Mouse (Mus musculus) macrophage (primary cell): ENCODE measurements at regions not wholly inside any gene's neighbourhood (a gene's known extent, or its start where the extent isn't known, plus 50 kb on each side); places are given as distances from the start of the nearest gene placed in this dataset.

Source experiments
- H3K27ac ChIP-seq: fragments of 350-480 bp; formaldehyde crosslinking; 2 replicates; pipeline ENCODE4 v1.9.0; 2021
- H3K36me3 ChIP-seq: fragments of 350-480 bp; formaldehyde crosslinking; 2 replicates; pipeline ENCODE4 v1.9.0; 2021; ENCODE audit errors: inconsistent target
- H3K4me3 ChIP-seq: fragments of 350-480 bp; formaldehyde crosslinking; 2 replicates; pipeline ENCODE4 v1.9.0; 2021; ENCODE audit errors: inconsistent target
- H3K79me2 ChIP-seq: fragments of 350-480 bp; formaldehyde crosslinking; 2 replicates; pipeline ENCODE4 v1.9.0; 2021; ENCODE audit errors: inconsistent target
- WGBS: methylation state at CpG from one replicate; pipeline ENCODE4 v1.1.7; 2026; ENCODE audit warnings: inconsistent platforms; ENCODE audit not compliant: missing documents; 5-methylcytosine and 5-hydroxymethylcytosine counted together

DNA sequence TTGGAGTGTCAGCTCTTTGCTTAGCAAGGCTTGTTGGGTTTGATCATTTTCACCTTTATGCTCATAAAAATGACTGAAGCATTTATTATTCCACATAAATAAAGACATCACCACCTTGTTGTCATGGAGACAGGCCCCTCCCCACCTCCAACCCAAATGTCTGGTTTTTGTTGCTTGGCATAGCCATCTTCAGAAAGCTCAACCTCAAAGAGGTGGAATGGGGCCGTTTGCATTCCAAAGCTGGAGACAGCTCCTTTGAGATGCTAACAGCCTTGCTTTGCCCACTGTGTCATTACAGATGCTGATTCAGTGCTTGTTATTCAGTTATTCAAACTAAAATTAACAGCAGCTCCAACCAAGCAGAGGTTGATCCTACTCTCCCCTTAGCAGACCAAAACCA lies 51.9 kb upstream of the Lgalsl start:
- 91% methylated on average over 1 of the region's 1 CpGs for WGBS
- Histone ChIP-seq H3K36me3 (no peaks in the 10 kb centered on the region), H3K4me3 (no peak overlapping the region), H3K27ac (no peak overlapping the region), H3K79me2 (no peaks in the 10 kb centered on the region)

DNA sequence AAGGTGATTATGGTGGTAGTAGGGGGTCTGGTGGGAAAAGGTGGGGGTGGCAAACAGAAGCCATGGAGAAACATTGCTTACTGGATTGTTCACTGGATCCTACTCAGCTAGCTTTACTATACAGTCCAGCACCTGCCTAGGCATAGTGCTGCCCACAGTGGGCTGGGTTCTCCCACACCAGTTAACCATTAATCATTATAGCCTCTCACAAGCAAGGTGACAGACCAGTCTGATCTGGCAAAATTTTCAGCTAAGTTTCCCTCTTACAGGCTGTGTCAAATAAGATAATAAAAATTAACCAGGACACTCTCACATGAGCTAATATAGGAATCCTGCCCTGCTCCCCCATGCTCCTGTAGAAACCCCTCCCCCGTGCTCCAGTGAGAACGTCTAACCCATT lies 53.1 kb upstream of the Lgalsl start:
- H3K27ac ChIP-seq = no peak overlapping the region
- no peaks in the 10 kb centered on the region for H3K79me2 ChIP-seq
- H3K36me3 ChIP-seq = no peaks in the 10 kb centered on the region
- WGBS = 94% methylated on average over 2 of the region's 2 CpGs
- no peak overlapping the region for H3K4me3 ChIP-seq

DNA sequence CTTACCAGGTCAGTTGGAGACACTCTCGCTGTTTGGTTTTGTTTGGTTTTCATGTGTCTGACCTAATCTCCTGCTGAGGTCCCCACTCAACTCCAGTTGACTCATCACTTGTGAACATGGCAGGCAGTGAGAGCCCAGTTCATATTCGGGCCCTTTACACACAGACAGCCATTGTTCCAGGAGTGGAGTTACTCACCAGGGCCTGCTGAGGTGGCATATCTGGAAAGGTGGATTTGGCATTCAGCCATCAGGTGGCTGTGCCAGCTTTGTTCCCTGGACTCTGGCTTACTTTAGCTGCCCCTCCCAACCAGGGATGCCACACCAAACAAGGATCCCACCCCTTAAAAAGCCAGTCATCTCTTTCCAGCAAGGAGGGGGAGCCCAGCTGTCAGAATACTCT lies 56.2 kb upstream of the Lgalsl start:
- Histone ChIP-seq H3K27ac (no peak overlapping the region), H3K4me3 (no peak overlapping the region), H3K36me3 (no peaks in the 10 kb centered on the region), H3K79me2 (no peaks in the 10 kb centered on the region)
- 74% methylated on average over 2 of the region's 2 CpGs for WGBS

DNA sequence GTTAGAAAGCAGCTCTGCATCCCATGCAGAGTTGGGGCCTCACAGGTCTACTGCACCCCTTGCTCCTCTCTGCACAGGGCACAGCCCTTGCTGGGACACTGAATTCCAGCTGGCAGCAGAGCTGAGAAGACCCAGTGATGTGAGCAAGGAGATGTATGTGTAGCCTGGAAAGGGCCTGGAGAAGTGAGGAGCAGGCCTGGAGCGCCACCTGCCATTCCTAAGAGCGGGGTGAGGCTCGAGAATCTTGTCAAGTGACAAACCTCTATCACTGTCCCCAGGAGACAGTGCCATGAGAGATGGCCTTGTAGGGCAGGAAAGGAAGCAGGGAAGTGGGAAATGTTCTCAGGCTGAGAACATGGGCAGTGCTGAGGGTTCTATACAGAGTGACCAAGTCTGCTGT lies 59.6 kb upstream of the Lgalsl start:
- Histone ChIP-seq H3K36me3 (no peaks in the 10 kb centered on the region), H3K79me2 (no peaks in the 10 kb centered on the region), H3K27ac (no peak overlapping the region), H3K4me3 (no peak overlapping the region)
- 90% methylated on average over 3 of the region's 3 CpGs for WGBS

DNA sequence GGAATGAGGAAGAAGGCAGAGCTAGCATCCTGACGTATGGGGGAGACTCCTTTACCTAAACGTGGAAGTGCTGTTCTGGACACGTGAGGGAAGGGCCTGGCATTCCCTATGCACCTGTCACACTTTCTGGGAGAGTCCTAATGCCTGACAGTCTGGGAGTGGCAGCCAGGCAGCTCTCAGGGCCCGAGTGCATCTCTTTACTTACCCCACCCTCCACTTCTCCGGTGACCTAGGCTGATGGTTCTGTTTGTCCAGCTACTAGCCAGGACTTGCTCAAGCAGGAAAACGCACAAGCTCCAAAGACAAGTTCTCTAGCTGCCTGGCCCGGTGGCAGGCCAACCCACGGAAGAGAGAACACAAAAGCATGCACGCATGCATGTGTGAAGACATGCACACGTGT lies 60.9 kb upstream of the Lgalsl start:
- Histone ChIP-seq H3K4me3 (no peak overlapping the region), H3K36me3 (no peaks in the 10 kb centered on the region), H3K79me2 (no peaks in the 10 kb centered on the region), H3K27ac (no peak overlapping the region)
- 80% methylated on average over 10 of the region's 10 CpGs for WGBS

DNA sequence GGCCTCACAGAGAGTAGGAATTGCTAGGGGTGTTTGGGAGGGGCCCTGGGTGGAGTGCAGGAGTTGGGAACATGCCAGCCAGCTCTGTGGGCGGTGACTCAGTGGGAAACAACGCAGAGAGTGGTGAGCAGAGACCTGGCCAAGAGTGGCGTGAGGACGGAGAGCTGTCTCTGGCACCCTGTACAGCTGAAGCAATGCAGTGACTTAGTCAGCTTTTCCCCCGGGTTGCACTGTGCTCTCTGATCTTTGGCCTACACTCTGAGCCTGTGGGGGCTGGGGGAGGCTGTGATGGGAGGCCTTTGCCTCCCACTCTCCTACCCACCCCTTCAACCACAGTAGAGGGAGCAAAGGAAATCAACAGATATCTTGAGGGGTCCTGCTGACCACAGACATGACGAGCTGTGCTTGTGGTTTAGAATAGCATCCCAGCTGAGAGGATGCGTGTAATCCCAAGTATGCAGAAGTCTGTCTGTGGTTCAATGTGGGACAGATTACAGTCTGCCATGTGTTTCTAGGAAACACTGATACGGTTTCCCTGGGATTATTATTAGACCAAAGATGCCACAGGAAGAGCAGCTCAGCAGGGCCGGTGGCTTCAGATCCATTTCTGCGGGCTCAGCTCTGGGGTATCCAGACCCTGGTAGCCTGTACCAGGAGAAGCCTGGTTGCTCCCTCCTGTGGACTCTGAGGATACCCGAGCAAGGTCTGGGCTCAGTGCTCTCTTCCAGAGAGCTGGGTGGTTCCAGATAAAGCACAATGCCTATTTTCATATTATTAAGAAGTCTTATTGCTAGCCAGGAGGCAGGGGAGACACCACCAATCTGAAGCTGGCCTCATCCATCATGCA lies 65.6 kb upstream of the Lgalsl start:
- H3K4me3 ChIP-seq = no peak overlapping the region
- no peak overlapping the region for H3K27ac ChIP-seq

DNA sequence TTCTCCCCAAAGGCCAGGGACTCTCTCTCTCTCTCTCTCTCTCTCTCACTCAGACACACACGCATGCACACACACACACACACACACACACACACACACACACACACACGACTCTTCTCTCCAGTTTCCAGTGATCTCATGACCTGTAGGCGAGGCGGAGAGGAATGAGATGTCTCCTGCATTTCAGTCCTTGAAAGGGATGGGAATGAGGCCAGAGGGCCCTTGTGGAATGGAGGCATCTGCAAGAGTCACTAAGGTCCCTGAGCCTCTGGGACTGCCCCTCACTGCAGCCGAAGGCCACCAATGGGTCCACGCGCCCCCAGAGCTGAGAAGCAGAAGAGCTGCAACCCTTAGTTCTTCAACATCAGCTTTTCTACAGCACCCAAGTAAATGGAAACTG lies 66.6 kb upstream of the Lgalsl start:
- Histone ChIP-seq H3K4me3 (no peak overlapping the region), H3K36me3 (no peaks in the 10 kb centered on the region), H3K27ac (no peak overlapping the region), H3K79me2 (no peaks in the 10 kb centered on the region)
- WGBS = 93% methylated on average over 5 of the region's 7 CpGs

More for the DNA sequence above, 65.6 kb upstream of the Lgalsl start:
- WGBS = 28% methylated on average over 11 of the region's 11 CpGs
- Histone ChIP-seq H3K36me3 (no peaks in the 10 kb centered on the region), H3K79me2 (no peaks in the 10 kb centered on the region)

DNA sequence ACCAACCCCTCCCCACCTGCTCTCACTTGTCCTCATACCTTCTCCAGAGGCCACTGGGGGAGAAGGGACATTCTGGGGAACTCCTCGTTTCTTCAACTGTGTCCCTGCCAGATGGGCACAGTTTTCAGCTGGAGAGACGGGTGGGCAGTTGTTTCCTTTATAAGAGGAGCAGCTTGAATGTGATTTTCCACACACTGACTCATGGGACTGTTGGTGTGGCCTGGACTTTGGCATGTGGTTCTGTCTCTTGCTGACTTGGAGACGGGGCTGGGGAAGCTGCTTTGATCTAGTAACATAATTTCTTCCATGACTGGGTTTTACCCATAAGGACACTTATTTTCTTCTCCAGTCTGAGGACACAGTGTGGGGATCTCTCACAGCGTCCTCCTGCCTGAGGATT lies 67.7 kb upstream of the Lgalsl start:
- Histone ChIP-seq H3K27ac (0 out of 2 replicates have a peak overlapping the region, but pooled peaks have one; percentile 4), H3K79me2 (no peaks in the 10 kb centered on the region), H3K4me3 (no peak overlapping the region), H3K36me3 (no peaks in the 10 kb centered on the region)
- 88% methylated on average over 4 of the region's 4 CpGs for WGBS

DNA sequence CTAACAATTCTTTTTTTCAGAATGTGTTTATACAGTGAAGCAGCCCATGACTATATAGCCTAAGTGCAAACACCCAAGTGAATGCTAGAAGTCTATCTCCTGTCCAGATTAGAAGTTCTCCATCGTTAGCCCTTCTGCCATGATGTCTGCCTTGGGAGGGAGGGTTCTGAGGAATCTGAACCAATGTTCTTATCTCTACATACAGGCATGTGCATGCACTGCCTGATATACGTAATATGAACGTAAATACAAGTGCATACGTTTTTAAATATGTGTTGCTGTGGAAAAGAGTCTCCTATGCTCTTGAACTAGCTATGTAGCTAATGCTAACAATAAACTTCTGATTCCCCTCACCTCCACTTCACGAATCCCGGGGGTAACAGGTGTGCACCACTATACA lies 68.9 kb upstream of the Lgalsl start:
- H3K36me3 ChIP-seq = no peaks in the 10 kb centered on the region
- no peaks in the 10 kb centered on the region for H3K79me2 ChIP-seq
- no peak overlapping the region for H3K27ac ChIP-seq
- no peak overlapping the region for H3K4me3 ChIP-seq
- 93% methylated on average over 6 of the region's 6 CpGs for WGBS

DNA sequence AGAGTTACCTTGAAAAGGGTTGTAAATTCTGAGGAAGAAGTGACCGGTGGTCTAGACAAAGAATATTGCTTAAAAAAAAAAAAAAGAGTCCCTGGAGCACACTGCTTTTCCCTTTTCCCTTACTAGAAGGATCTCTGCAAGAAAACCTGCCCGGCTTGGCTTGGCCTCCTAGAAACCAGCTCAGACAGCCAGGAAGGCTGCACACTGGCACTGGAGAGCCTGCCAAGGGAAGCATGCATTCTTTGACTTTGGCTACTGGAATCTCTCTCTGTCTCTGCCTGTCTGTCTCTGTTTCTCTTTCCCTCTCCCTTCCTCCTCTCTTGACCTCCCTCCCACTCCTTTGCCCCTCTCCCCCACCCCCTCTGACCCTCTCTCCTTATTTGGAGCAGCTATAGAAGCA lies 71.1 kb upstream of the Lgalsl start:
- Histone ChIP-seq H3K4me3 (no peak overlapping the region), H3K27ac (no peak overlapping the region), H3K36me3 (no peaks in the 10 kb centered on the region), H3K79me2 (no peaks in the 10 kb centered on the region)
- 74% methylated on average over 2 of the region's 2 CpGs for WGBS

DNA sequence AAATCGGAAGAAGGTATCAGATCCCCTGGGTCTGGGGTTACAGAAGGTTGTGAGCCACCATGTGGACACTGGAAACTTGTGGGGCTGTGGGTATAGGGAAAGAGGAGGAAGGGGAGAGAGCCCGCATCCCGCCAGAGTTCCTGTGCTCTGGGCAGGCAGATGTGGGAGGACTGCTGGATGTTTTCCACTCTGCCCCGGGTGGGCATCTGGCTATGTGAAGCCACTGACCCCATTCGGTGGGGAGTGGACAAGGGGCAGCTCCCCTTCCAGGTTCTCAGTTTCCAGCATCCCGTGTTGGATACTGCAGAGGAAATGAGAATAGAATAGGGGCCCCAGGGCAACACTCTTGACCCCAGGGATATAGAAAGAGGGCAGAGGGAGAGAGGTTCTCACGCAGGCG lies 72.1 kb upstream of the Lgalsl start:
- 91% methylated on average over 8 of the region's 8 CpGs for WGBS
- no peaks in the 10 kb centered on the region for H3K36me3 ChIP-seq
- no peaks in the 10 kb centered on the region for H3K79me2 ChIP-seq
- H3K27ac ChIP-seq = no peak overlapping the region
- H3K4me3 ChIP-seq = no peak overlapping the region

DNA sequence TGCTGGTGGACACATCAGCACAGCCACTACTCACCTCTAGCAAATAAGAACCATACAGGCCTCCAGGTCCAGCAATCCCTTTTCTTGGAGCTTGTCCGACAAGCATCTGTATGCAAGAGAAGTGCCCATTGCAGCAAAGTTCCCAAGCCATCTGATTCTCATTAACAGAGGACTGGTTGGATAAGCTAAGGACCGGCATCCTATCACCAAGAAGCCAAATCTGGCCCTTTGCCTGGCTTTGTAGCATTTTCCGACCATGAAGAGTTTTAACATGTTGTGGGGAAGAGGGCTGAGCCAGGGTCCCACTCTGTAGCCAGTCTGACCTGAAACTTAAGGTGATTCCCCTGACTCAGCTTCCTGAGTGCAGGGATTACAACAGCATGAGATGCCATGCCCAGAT lies 77.1 kb upstream of the Lgalsl start:
- no peaks in the 10 kb centered on the region for H3K36me3 ChIP-seq
- H3K79me2 ChIP-seq = no peaks in the 10 kb centered on the region
- H3K4me3 ChIP-seq = no peak overlapping the region
- H3K27ac ChIP-seq = no peak overlapping the region
- 92% methylated on average over 3 of the region's 3 CpGs for WGBS

DNA sequence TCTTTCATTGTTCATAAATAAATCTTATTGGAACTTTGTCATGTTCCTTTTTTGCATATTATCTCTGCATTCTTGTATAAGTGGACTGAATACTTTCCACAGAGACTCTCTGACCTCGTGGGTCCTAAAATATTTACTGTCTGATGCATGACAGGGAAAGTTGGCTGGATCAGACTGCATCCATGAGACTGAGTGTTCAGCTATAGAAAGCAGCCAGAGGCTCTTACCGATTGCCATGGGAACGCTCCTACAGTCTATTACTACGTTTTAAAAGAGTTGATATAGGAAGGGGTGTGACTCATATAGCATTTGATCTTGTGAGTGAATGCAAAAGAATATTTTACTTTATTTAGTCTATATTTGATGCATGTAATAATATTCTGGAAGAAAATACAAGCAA lies 77.6 kb upstream of the Lgalsl start:
- 84% methylated on average over 4 of the region's 4 CpGs for WGBS
- H3K4me3 ChIP-seq = no peak overlapping the region
- H3K27ac ChIP-seq = no peak overlapping the region
- no peaks in the 10 kb centered on the region for H3K36me3 ChIP-seq
- no peaks in the 10 kb centered on the region for H3K79me2 ChIP-seq

DNA sequence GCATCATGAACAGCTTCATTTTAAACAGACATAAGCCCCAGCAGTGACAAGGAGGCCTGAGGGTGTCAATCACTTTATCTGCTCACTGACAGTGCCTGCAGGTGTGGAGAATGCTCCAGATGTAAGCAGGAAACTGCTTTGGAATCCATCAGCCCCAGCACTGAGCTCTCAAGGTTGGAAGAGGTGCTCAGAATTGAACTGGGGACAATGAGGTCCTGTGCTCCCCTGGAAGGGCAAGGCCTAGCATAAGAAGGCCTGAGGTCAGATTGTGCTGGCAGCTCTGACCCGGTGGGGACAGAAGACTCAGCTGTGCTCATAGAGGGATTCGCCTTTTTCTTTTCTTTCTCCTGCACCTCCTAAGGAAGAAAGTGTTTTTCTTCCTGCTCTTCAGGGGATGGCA lies 82.2 kb upstream of the Lgalsl start:
- Histone ChIP-seq H3K27ac (no peak overlapping the region), H3K4me3 (no peak overlapping the region), H3K36me3 (no peaks in the 10 kb centered on the region), H3K79me2 (no peaks in the 10 kb centered on the region)
- 100% methylated on average over 2 of the region's 2 CpGs for WGBS

DNA sequence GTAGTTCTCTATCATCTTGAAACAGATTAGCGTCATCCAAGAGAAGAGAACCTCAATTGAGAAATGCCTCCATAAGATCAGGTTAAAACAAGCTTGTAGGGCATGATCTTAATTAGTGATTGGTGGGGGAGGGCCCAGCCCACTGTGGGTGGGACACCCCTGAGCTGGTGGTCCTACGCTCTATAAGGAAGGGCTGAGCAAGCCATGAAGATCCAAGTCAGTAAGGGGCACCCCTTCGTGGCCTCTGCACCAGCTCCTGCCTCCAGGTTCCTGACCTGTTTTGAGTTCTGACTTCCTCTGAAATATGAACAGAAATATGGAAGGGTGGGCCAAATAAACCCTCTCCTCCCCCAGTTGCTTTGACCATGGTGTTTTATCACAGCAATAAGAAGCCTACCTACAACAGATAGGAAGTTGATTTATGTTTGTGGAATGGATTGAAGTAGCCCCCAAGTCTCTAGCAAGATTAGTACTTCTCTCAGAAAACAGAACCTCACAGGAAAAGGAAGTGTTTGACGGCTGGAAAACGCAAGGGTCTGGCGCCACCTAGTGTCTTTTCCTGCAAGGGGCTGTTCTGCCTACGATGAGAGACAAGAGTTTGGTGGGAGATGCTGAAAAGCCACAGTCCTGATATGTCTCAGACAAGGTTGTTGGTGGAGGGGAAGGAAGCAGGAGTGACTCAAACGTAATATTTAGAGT lies 82.9 kb upstream of the Lgalsl start:
- Histone ChIP-seq H3K79me2 (no peaks in the 10 kb centered on the region), H3K4me3 (no peak overlapping the region), H3K27ac (peak overlapping the region; percentile 75), H3K36me3 (no peaks in the 10 kb centered on the region)
- WGBS = 24% methylated on average over 8 of the region's 8 CpGs
